Mouse (Mus musculus) cerebellum, postnatal 25 days (tissue): ENCODE results near the gene Efna1.

Experiments used
- DNase-seq, 2 experiments: peaks; one replicate each; pipeline ENCODE4 v3.0.0; 2021; ENCODE audit warnings: mixed read lengths in 2 of 2

Gene Efna1

GRCm38 (mm10) chr3:89280606-89281511, at the start of gene Efna1:
Gene Efna1, minus strand, starts transcription at chr3:89281142.
- peak; percentile 66 to 67 for DNase-seq

- DNase-seq = no peak
These were observed 49.4 kb upstream of the Efna1 start for GRCm38 (mm10) chr3:89330346-89330745.

GRCm38 (mm10) chr3:89328623-89329022, 47.7 kb upstream of the Efna1 start:
- DNase-seq = no peak

GRCm38 (mm10) chr3:89327371-89327870, 46.5 kb upstream of the Efna1 start:
- no peak for DNase-seq

- DNase-seq = no peak
These were observed 44.9 kb upstream of the Efna1 start for GRCm38 (mm10) chr3:89325882-89326281.

GRCm38 (mm10) chr3:89322514-89323165, 41.7 kb upstream of the Efna1 start, which contains the start of gene Efna3:
Gene Efna3, minus strand, starts transcription at chr3:89322965.
- DNase-seq = peak; percentile 67 to 77

- DNase-seq = no peak
These were observed 41.2 kb upstream of the Efna1 start for GRCm38 (mm10) chr3:89322131-89322500.

GRCm38 (mm10) chr3:89321183-89322130, 40.5 kb upstream of the Efna1 start:
- peak in 1 of 2 experiments; percentile 58 for DNase-seq

- DNase-seq = peak in 1 of 2 experiments; percentile 37
These were observed 39.7 kb upstream of the Efna1 start for GRCm38 (mm10) chr3:89320581-89321182.

- DNase-seq = peak in 1 of 2 experiments; percentile 40
These were observed 38.8 kb upstream of the Efna1 start for GRCm38 (mm10) chr3:89319591-89320350.

GRCm38 (mm10) chr3:89318971-89319590, 38.1 kb upstream of the Efna1 start:
- DNase-seq = no peak

- DNase-seq = no peak
These were observed 37.4 kb upstream of the Efna1 start for GRCm38 (mm10) chr3:89318316-89318715.

- no peak for DNase-seq
These were observed 36.3 kb upstream of the Efna1 start for GRCm38 (mm10) chr3:89317246-89317645.

GRCm38 (mm10) chr3:89316833-89317232, 35.9 kb upstream of the Efna1 start:
- DNase-seq = peak; percentile 88 to 91

GRCm38 (mm10) chr3:89315930-89316831, 35.2 kb upstream of the Efna1 start:
- DNase-seq = peak; percentile 34 to 43

GRCm38 (mm10) chr3:89315195-89315929, 34.4 kb upstream of the Efna1 start:
- peak; percentile 79 to 87 for DNase-seq

- DNase-seq = no peak
These were observed 33.8 kb upstream of the Efna1 start for GRCm38 (mm10) chr3:89314791-89315190.

GRCm38 (mm10) chr3:89314340-89314739, 33.4 kb upstream of the Efna1 start:
- no peak for DNase-seq

- DNase-seq = peak; percentile 75 to 81
These were observed 27.1 kb upstream of the Efna1 start for GRCm38 (mm10) chr3:89308089-89308488.
